Mouse (Mus musculus) adrenal gland, adult 2 months (tissue): ENCODE measurements around the gene Slu7. TPM values are rescaled to one million over a fixed set of nuclear protein-coding genes. Genes with fewer than 3 reads are reported as not detected.

Experiments
- DNase-seq: peaks from one replicate; pipeline ENCODE4 v3.0.0; 2021
- polyA plus RNA-seq: library from polyadenylated mRNA; depleted of rRNA; stranded (reverse); fragments of >200 nt; gene quantifications from 2 replicates; pipeline ENCODE4 v1.2.3, GENCODE M21; 2012; rRNA removed
- total RNA-seq, 2 experiments: library from RNA; stranded (reverse); gene quantifications; 2 replicates each; pipeline ENCODE4 v1.2.3; 2021

Gene Slu7
- total and polyA plus RNA-seq, 3 experiments: 2.3 to 44.4 (median 42.7) TPM

DNA sequence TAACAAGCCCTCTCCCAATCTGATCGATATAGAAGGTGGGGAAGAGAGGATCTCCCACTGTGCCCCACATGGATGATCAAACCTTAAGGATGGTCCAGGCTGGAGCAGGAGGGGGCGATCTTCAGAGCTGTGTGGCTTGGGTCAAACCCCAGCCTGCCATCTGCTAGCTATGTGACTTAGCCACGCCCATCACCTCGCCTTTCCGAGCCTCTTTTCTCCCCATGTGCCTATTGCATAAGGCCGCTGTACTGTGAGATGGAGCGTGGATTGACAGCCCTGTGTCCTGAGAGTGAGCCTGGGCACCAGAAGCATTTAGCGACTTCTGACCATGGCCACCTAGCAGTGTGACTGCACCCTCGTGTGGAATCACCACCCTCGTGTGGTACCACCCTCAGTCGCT, 51.1 kb downstream of the Slu7 start:
- no peak for DNase-seq

DNA sequence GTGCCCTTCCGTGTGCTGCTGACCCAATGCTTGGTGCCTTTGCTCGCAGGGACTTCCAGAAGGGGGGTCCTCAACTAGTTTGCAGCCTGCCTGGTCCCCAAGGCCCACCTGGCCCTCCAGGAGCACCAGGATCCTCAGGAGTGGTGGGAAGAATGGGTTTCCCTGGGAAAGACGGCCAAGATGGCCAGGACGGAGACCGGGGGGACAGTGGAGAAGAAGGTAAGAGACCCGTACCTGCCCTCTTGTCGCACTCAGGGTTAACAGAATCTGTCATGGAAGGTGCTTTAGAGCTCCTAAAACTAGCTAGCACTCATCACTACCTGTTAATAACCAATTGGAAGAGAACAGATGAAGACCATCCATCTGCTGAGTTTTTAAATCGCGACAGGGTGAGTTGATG, 52.3 kb downstream of the Slu7 start:
- DNase-seq: no peak

DNA sequence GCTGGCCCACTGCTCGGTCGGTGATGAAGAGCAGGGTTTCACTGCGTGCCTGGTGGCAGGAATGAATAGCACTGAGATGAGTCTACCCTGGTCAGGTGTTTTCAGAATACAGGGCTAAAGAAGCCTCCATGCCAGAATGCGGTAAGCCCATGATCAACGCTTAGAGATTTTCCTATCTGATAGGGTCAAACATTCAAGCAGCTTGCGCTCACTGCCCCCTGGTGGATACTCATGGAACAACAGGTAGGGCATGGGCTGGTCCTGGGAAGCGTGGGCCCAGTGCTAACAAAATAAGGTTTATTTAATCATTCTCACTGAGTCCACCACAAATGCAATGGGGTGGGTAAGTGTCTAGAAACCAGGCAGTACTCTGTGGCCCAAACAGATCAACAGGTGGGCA, 59.1 kb downstream of the Slu7 start:
- peak; percentile 76 for DNase-seq

DNA sequence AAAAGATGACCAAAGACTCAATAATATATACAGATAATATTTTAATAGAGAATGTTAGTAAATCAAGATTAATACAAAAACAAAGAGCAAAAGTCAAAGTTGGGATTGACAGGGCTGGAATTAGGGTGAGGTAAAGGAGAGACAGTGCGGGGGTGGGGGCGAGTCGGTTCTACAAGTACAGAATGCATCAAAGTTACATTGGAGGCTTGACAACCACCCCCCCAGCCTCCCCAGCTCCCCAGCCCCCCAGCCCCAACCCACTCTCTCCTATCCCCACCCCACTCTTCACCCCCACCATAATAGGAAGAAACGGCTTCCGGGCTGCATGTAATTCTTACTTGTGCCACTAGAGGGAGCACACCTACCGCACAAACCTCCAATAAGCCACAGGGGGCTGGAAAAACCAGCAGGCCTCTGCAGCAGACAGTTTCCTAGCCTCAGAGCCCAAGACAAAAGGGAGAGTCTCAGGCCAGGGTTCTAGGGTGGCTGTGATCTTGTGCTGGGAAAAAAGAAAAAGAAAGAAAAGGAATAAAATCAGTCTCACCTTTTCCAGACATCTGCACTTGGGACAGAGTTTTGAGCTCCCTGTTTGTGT, 60.4 kb downstream of the Slu7 start:
- peak; percentile 55 for DNase-seq

DNA sequence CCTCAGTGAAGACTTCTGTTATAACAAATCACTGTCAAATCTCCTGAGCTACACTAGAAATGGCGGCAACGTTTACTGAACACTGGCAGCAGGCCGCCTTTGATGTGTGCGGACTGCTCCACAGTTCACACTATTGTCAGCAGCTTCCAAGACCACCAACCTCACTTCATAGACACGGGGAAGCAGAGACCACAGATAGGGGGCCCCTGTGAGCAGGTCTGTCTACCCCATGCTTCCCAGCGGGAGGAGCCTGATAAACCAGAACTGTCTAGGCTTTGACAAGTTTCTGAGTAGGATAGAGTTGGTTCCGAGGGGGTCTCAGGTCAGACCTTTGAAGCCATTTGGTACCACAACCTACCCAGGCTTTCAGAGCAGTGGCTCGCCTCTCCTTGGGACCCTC, 61.5 kb downstream of the Slu7 start:
- no peak for DNase-seq

DNA sequence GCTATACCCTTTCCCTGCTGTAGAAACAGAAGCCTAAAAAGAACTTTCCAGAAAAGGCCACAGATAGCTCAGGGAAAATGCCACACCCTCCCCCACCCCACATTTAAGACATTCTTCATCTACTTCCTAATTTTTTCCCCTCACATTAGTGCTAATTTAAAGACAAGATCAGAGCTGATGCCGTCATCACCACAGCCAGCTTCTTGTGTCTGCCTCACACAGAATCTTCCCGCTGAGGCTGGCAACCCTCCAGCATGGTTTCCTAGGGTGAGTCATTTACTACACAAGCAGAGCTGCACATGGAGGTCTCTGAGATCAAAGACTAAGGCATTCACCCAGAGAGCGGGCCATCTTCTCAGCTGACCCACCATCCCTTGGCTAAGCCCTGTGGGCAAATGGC, 62.0 kb downstream of the Slu7 start:
- DNase-seq: peak; percentile 91

Other genes starting within 250 kb of the Slu7 start
- 10 to 100 TPM; 45.4 to 45.5 TPM for gene Pttg1, start 7.5 kb upstream of the Slu7 start, total RNA-seq
- gene Pttg1, start 7.5 kb upstream of the Slu7 start, polyA plus RNA-seq: 4.5 and 7.3 TPM in 2 replicates
- 1 to 10 TPM; 5.2 to 9.1 TPM for gene C1qtnf2, start 40.5 kb downstream of the Slu7 start, total RNA-seq
- gene C1qtnf2, start 40.5 kb downstream of the Slu7 start, polyA plus RNA-seq: 4.9 and 5.6 TPM in 2 replicates
- gene Ccnjl, start 95.0 kb downstream of the Slu7 start, total RNA-seq: 1 to 10 TPM; 2.0 to 2.4 TPM
- gene Ccnjl, start 95.0 kb downstream of the Slu7 start, polyA plus RNA-seq: 3.1 and 3.2 TPM in 2 replicates
- under 1 TPM; 0.32 to 0.45 TPM for gene 4933415A04Rik, start 153.3 kb downstream of the Slu7 start, total RNA-seq
- 0.08 and 0.23 TPM in 2 replicates for gene 4933415A04Rik, start 153.3 kb downstream of the Slu7 start, polyA plus RNA-seq
- gene Fabp6, start 167.8 kb downstream of the Slu7 start, total RNA-seq: not detected
- not detected in 2 replicates for gene Fabp6, start 167.8 kb downstream of the Slu7 start, polyA plus RNA-seq
- gene Pwwp2a, start 248.3 kb downstream of the Slu7 start, total RNA-seq: 10 to 100 TPM; 29.4 to 30.9 TPM
- gene Pwwp2a, start 248.3 kb downstream of the Slu7 start, polyA plus RNA-seq: 7.8 and 12.8 TPM in 2 replicates